Mouse (Mus musculus) bone marrow macrophage, adult 2 months (primary cell): ENCODE results near the gene B3galt4.
"Not testable (repeated sequence)": the region's sequence is repeated elsewhere in the genome, so short reads cannot be mapped to it uniquely, and the experiment has no call there.

Source experiments
- CTCF ChIP-seq: IDR thresholded peaks from 2 replicates; pipeline ENCODE4 v1.5.1; 2012; ENCODE audit warnings: low read depth, mild to moderate bottlenecking, low read length, moderate library complexity
- POLR2A ChIP-seq: IDR thresholded peaks from 2 replicates; pipeline ENCODE4 v1.6.1; 2012; ENCODE audit warnings: mild to moderate bottlenecking, low read depth, low read length, borderline replicate concordance

DNA sequence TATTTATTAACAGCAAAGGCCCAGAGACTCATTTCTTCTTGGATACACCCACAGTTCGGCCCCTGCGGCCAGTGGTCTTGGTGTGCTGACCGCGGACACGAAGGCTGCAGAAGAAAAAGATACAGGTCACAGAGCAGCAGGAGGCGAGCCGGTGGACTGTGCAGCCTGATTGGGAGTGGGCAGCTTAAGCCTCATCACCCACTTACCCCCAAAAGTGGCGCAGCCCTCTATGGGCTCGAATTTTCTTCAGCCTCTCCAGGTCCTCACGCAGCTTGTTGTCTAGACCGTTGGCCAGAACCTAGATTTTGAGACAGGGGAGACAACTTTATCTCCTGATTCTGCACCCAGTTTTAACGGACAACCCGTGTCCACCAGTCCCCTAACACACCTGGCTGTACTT, 727 bp upstream of the B3galt4 start:
- not testable (repeated sequence) for TF ChIP-seq POLR2A, CTCF
